Mouse (Mus musculus) frontal cortex, adult 2 months (tissue): ENCODE measurements around the gene Camk1d. TPM values are rescaled to one million over a fixed set of nuclear protein-coding genes. Genes with fewer than 3 reads are reported as not detected.
A peak's percentile ranks its signal among the peaks of the same experiment; 100 is the strongest.

ENCODE experiments used
- DNase-seq, 2 experiments: peaks; one replicate each; pipeline ENCODE4 v3.0.0; 2022; ENCODE audit warnings: low spot score in 1 of 2; ENCODE audit errors: extremely low spot score in 1 of 2
- polyA plus RNA-seq: library from polyadenylated mRNA; depleted of rRNA; stranded (reverse); fragments of >200 nt; gene quantifications from 2 replicates; pipeline ENCODE4 v1.2.3, GENCODE M21; 2012

Camk1d gene
- polyA plus RNA-seq, 1 experiment: 32.6 TPM

GRCm38 (mm10) chr2:5712255-5712654 is 2.1 kb downstream of the Camk1d start:
- no peak for DNase-seq

- no peak for DNase-seq
Measured at GRCm38 (mm10) chr2:5709911-5710310, 4.4 kb downstream of the Camk1d start.

GRCm38 (mm10) chr2:5707871-5708733 is 6.2 kb downstream of the Camk1d start:
- no peak for DNase-seq

GRCm38 (mm10) chr2:5706618-5707017 is 7.7 kb downstream of the Camk1d start:
- DNase-seq: no peak

GRCm38 (mm10) chr2:5702370-5702769 is 11.9 kb downstream of the Camk1d start:
- no peak for DNase-seq

GRCm38 (mm10) chr2:5700931-5701330 is 13.4 kb downstream of the Camk1d start:
- DNase-seq: no peak

- DNase-seq: no peak
Measured at GRCm38 (mm10) chr2:5698451-5698850, 15.9 kb downstream of the Camk1d start.

GRCm38 (mm10) chr2:5694094-5694493 is 20.2 kb downstream of the Camk1d start:
- DNase-seq: no peak

- DNase-seq: no peak
Measured at GRCm38 (mm10) chr2:5691729-5692128, 22.6 kb downstream of the Camk1d start.

GRCm38 (mm10) chr2:5683366-5683765 is 30.9 kb downstream of the Camk1d start:
- no peak for DNase-seq

GRCm38 (mm10) chr2:5681909-5682308 is 32.4 kb downstream of the Camk1d start:
- DNase-seq: no peak

- DNase-seq: peak in 1 of 2 experiments; percentile 58
Measured at GRCm38 (mm10) chr2:5681302-5681701, 33.0 kb downstream of the Camk1d start.

- DNase-seq: no peak
Measured at GRCm38 (mm10) chr2:5679055-5679454, 35.3 kb downstream of the Camk1d start.

GRCm38 (mm10) chr2:5677472-5677871 is 36.8 kb downstream of the Camk1d start:
- no peak for DNase-seq

GRCm38 (mm10) chr2:5676786-5677185 is 37.5 kb downstream of the Camk1d start:
- no peak for DNase-seq

GRCm38 (mm10) chr2:5676143-5676483 is 38.2 kb downstream of the Camk1d start:
- DNase-seq: peak in 1 of 2 experiments; percentile 62

GRCm38 (mm10) chr2:5675431-5676142 is 38.7 kb downstream of the Camk1d start:
- peak; percentile 47 to 77 for DNase-seq

- DNase-seq: no peak
Measured at GRCm38 (mm10) chr2:5674512-5674911, 39.8 kb downstream of the Camk1d start.

- DNase-seq: no peak
Measured at GRCm38 (mm10) chr2:5673816-5674215, 40.5 kb downstream of the Camk1d start.

- DNase-seq: no peak
Measured at GRCm38 (mm10) chr2:5672906-5673589, 41.3 kb downstream of the Camk1d start.

- DNase-seq: no peak
Measured at GRCm38 (mm10) chr2:5670146-5670545, 44.2 kb downstream of the Camk1d start.
